Mouse (Mus musculus) B cell, adult 67 days (primary cell): ENCODE data around the gene Olfr52. TPM values are rescaled to one million over a fixed set of nuclear protein-coding genes. Genes with fewer than 3 reads are reported as not detected.

ENCODE experiments used
- total RNA-seq, 2 experiments: library from RNA; stranded (reverse); gene quantifications; 4 replicates each; pipeline ENCODE4 v1.2.4; 2023

Gene Olfr52
- not detected for total RNA-seq

GRCm38 (mm10) chr2:86185583-86185982, at the start of gene Olfr52:
Olfr52 (minus strand) TSS chr2:86185683.

DNA sequence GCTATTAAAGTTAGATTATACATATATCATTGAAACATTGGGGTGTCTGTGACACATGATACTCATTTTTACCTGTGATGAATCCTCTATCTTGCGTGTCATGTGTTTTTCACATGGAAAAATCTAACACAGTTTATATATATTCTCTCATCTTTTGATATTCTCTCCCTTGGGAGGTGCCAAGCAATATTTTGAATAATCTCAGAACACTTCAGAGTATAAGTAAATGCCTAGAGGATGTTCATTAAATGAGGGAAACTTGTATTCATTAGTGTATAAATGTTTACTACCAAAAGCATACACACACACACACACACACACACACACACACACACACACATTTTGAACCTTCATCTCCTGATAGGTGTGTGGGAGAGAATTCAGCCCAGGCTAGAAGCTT, 45.8 kb upstream of the Olfr52 start, which contains the start of gene Olfr1047:
TSS of gene Olfr1047 (minus strand) at position 101 of the 400 bp plus-strand sequence.

GRCm38 (mm10) chr2:86219214-86219613, 33.7 kb upstream of the Olfr52 start, which contains the start of gene Olfr1046:
Olfr1046 (minus strand) TSS chr2:86219314.

GRCm38 (mm10) chr2:86202909-86203308, 17.4 kb upstream of the Olfr52 start, which contains the start of gene Olfr1045:
Olfr1045 (minus strand) TSS chr2:86203009.

GRCm38 (mm10) chr2:86177720-86178119, 7.8 kb downstream of the Olfr52 start, which contains the start of gene Olfr1044:
Olfr1044 (minus strand) TSS chr2:86177820.

DNA sequence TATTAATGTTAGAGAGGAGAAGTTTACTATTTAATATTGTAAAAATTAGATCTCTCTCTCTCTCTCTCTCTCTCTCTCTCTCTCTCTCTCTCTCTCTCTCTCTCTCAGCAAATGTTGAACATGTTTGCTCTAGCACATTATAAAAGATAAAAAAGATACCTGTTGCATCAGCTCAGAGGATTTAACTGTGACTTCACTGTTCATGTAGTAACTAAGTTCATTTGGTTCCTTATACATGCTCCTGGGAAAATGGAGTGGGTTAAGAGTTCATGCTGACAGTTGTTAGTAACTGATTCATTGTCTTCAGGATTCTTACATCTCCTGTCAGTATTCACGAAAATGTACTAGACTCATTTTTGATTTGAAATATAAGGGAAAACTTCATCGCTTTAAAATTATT, 18.1 kb downstream of the Olfr52 start, which contains the start of gene Olfr1043:
TSS of gene Olfr1043 (minus strand) at position 101 of the 400 bp plus-strand sequence.

DNA sequence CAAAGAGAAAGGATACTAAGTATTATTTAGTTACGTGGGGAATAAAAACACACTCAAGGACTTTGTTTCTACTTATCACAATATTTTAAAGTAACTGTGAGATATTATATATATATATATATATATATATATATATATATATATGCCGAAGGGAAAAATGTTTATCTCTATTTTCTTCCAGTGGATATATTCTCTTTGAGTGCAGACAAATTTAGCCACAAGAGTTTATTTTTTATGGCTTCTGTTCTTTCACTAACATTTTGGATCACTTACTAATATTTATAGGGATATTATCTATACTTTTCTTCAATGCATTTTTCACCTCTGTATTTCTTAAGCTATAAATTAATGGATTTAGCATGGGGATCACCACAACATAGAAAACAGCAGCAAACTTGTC, 23.7 kb downstream of the Olfr52 start, which contains the start of gene Olfr1042:
TSS of gene Olfr1042 (minus strand) at position 101 of the 400 bp plus-strand sequence.

DNA sequence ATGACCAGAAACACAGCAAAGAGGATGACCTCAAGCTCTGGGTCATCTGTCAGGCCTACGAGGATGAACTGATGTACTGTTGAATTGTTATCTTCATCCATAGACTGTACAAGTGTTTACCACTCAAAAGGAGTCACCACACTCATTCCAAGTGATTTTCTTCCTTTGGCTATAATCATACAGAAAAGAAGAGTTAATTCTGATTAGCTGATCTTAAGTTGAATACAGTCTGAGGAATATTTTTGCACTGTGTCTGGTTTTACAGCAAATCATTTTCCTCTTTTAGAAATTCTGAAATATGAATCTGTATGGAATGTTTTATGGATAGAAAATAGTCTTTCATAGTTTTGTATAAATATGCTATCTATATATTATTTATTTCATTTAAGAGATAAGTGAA, 38.9 kb downstream of the Olfr52 start, which contains the start of gene Olfr1040:
TSS of gene Olfr1040 (minus strand) at position 101 of the 400 bp plus-strand sequence.

GRCm38 (mm10) chr2:86135828-86136227, 49.7 kb downstream of the Olfr52 start, which contains the start of gene Olfr1039:
Olfr1039 (minus strand) TSS chr2:86135928.

Other genes with a start within 250 kb of the Olfr52 start
- not detected for gene Olfr1028, start 235.2 kb downstream of the Olfr52 start, total RNA-seq
- gene Olfr1029, start 211.8 kb downstream of the Olfr52 start, total RNA-seq, result not detected
- not detected for gene Olfr1030, start 206.4 kb downstream of the Olfr52 start, total RNA-seq
- not detected for gene Olfr1031, start 195.4 kb downstream of the Olfr52 start, total RNA-seq
- not detected for gene Olfr1032, start 180.1 kb downstream of the Olfr52 start, total RNA-seq
- not detected for gene Olfr1033, start 165.1 kb downstream of the Olfr52 start, total RNA-seq
- not detected for gene Olfr1034, start 139.8 kb downstream of the Olfr52 start, total RNA-seq
- not detected for gene Olfr1036, start 111.7 kb downstream of the Olfr52 start, total RNA-seq
- not detected for gene Olfr1037, start 98.3 kb downstream of the Olfr52 start, total RNA-seq
- not detected for gene Olfr1039, start 49.8 kb downstream of the Olfr52 start, total RNA-seq
- gene Olfr1040, start 39.0 kb downstream of the Olfr52 start, total RNA-seq, result not detected
- gene Olfr1042, start 23.8 kb downstream of the Olfr52 start, total RNA-seq, result not detected
- not detected for gene Olfr1043, start 18.2 kb downstream of the Olfr52 start, total RNA-seq
- not detected for gene Olfr1044, start 7.9 kb downstream of the Olfr52 start, total RNA-seq
- not detected for gene Olfr1045, start 17.3 kb upstream of the Olfr52 start, total RNA-seq
- not detected for gene Olfr1046, start 33.6 kb upstream of the Olfr52 start, total RNA-seq
- not detected for gene Olfr1047, start 45.7 kb upstream of the Olfr52 start, total RNA-seq
- gene Olfr1048, start 54.6 kb upstream of the Olfr52 start, total RNA-seq, result not detected
- not detected for gene Olfr1049, start 72.6 kb upstream of the Olfr52 start, total RNA-seq
- not detected for gene Olfr1051, start 93.4 kb upstream of the Olfr52 start, total RNA-seq
- not detected for gene Olfr1052, start 106.8 kb upstream of the Olfr52 start, total RNA-seq
- gene Olfr1053, start 129.6 kb upstream of the Olfr52 start, total RNA-seq, result not detected
- not detected for gene Olfr1054, start 149.8 kb upstream of the Olfr52 start, total RNA-seq
- gene Olfr1055, start 164.6 kb upstream of the Olfr52 start, total RNA-seq, result not detected
- not detected for gene Olfr1056, start 176.8 kb upstream of the Olfr52 start, total RNA-seq
- gene Olfr1057, start 192.7 kb upstream of the Olfr52 start, total RNA-seq, result not detected
- not detected for gene Olfr1058, start 202.9 kb upstream of the Olfr52 start, total RNA-seq
- gene Olfr1061, start 228.4 kb upstream of the Olfr52 start, total RNA-seq, result not detected
- gene Olfr1062, start 241.1 kb upstream of the Olfr52 start, total RNA-seq, result not detected